Mouse (Mus musculus): Measurements from ENCODE around the gene Nipa1. TPM values are rescaled to one million over a fixed set of nuclear protein-coding genes. Genes with fewer than 3 reads are reported as not detected.

Gene Nipa1
- polyA plus RNA-seq, 1 experiment = 11.8 TPM

DNA sequence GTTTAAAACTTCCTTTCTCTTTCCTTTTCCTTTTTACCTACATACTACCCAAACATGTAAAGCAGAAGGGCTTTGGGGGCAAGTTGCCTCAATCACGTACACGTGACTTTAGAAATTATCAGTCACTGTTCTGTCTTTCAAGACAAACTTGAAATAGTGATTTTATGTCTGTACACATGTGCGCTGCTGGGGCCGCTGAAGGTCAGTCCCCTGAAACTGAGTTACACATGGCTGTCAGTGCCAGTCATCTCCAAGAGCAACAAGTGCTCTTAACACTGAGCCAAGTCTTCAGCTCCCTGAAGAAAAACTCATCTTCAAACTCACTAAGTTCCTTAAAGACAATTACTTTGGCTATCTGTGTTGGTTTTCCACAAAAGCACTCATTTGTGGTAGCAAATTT, 61.8 kb downstream of the Nipa1 start:
- DNase-seq = no peak
- 84% methylated on average over 4 of the region's 4 CpGs for WGBS
- H3K4me1 ChIP-seq (ENCODE audit: control insufficient read depth, insufficient read depth, low read length) = no peaks in the 10 kb centered on the region
- TF ChIP-seq CTCF (IDR thresholded peaks at IDR 0.05; ENCODE audit: insufficient read depth, low read length) = no peak
- no peak for TF ChIP-seq POLR2A (IDR thresholded peaks at IDR 0.05; ENCODE audit: borderline replicate concordance, extremely low read depth, low read depth, low read length)
- H3K4me3 ChIP-seq (replicated peaks; ENCODE audit: extremely low read depth, low read depth, low read length) = no peak overlapping the region

- Histone ChIP-seq H3K4me1 (ENCODE audit: control insufficient read depth, insufficient read depth, low read length) (no peaks in the 10 kb centered on the region), H3K4me3 (replicated peaks; ENCODE audit: extremely low read depth, low read depth, low read length) (no peak overlapping the region)
- WGBS = 73% methylated on average over 3 of the region's 3 CpGs
- DNase-seq = no peak
- TF ChIP-seq POLR2A (IDR thresholded peaks at IDR 0.05; ENCODE audit: borderline replicate concordance, extremely low read depth, low read depth, low read length) (no peak), CTCF (IDR thresholded peaks at IDR 0.05; ENCODE audit: insufficient read depth, low read length) (no peak)
These were observed 62.6 kb downstream of the Nipa1 start for GRCm38 (mm10) chr7:55957178-55957577.

DNA sequence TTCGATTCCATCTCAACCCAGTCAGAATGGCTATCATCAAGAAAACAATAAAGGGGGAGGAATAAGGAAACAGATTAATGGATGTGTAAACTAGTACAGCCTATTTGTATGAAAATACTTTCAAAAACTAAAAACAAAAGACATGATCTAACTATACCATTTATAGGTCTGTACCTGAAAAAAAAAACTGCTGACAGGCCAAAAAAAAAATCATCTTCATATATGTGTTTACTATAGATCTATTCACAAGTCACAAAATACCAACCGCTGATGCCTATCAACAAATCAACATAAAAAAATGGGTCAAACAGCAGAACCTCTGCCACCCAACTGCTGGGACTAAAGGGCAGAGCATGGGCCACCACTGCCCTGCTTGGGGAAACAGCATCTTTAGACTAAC, 63.7 kb downstream of the Nipa1 start:
- Histone ChIP-seq H3K4me1 (ENCODE audit: control insufficient read depth, insufficient read depth, low read length) (no peaks in the 10 kb centered on the region), H3K4me3 (replicated peaks; ENCODE audit: extremely low read depth, low read depth, low read length) (no peak overlapping the region)
- 93% methylated on average over 2 of the region's 2 CpGs for WGBS
- TF ChIP-seq POLR2A (IDR thresholded peaks at IDR 0.05; ENCODE audit: borderline replicate concordance, extremely low read depth, low read depth, low read length) = no peak
- no peak for DNase-seq

GRCm38 (mm10) chr7:55938341-55938740, 81.4 kb downstream of the Nipa1 start:
- Histone ChIP-seq H3K4me3 (replicated peaks; ENCODE audit: extremely low read depth, low read depth, low read length) (no peak overlapping the region), H3K4me1 (ENCODE audit: control insufficient read depth, insufficient read depth, low read length) (no peaks in the 10 kb centered on the region)
- WGBS = 77% methylated on average over 4 of the region's 4 CpGs
- TF ChIP-seq POLR2A (IDR thresholded peaks at IDR 0.05; ENCODE audit: borderline replicate concordance, extremely low read depth, low read depth, low read length) = no peak
- no peak for TF ChIP-seq CTCF (IDR thresholded peaks at IDR 0.05; ENCODE audit: insufficient read depth, low read length)
- DNase-seq = no peak

DNA sequence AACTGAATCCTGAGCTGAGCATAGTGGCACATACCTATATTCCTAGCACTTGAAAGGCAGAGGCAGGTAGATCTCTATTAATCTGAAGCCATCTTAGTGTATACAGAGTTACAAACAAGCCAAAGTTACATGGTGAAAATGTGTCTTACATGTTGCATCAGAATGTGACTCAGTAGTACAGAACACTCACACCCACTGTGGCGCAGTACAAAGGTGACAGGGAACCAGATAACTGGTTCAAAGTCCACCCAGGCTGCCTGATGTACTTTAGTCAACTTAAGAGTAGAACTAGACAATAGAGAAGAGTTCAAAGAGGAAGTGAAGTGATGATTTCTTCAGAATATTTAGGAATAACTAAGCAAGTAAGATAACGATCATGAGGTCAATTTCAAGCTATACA, 84.7 kb downstream of the Nipa1 start:
- no peak for TF ChIP-seq CTCF (IDR thresholded peaks at IDR 0.05; ENCODE audit: insufficient read depth, low read length)
- no peak for TF ChIP-seq POLR2A (IDR thresholded peaks at IDR 0.05; ENCODE audit: borderline replicate concordance, extremely low read depth, low read depth, low read length)
- 91% methylated on average over 2 of the region's 2 CpGs for WGBS
- no peak for DNase-seq
- Histone ChIP-seq H3K4me3 (replicated peaks; ENCODE audit: extremely low read depth, low read depth, low read length) (no peak overlapping the region), H3K4me1 (ENCODE audit: control insufficient read depth, insufficient read depth, low read length) (no peaks in the 10 kb centered on the region)

DNA sequence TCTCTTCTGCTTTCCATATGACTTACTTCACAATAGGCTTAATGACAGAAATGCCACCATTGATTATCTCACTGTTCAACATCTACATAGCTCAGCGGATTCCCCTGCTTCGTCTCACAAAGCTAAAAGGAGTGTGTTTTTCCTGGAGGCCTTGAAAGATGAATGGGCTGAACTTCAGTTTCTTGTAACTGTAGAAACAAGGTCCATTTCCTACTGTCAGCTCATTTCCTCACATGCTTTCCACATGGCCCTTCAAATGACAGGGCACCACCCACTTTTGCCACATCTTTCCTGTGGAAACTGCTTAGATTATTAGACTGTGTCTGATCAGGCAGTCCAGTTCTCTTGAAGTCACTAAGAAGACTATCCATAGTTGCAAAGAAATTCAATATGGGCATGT, 91.1 kb downstream of the Nipa1 start:
- no peak for DNase-seq
- H3K4me1 ChIP-seq (ENCODE audit: control insufficient read depth, insufficient read depth, low read length) = no peaks in the 10 kb centered on the region
- 74% methylated on average over 2 of the region's 2 CpGs for WGBS
- H3K4me3 ChIP-seq (replicated peaks; ENCODE audit: extremely low read depth, low read depth, low read length) = no peak overlapping the region
- TF ChIP-seq CTCF (IDR thresholded peaks at IDR 0.05; ENCODE audit: insufficient read depth, low read length) (no peak), POLR2A (IDR thresholded peaks at IDR 0.05; ENCODE audit: borderline replicate concordance, extremely low read depth, low read depth, low read length) (no peak)

Other genes starting within 250 kb of the Nipa1 start
- gene Tubgcp5, start 225.8 kb downstream of the Nipa1 start, polyA plus RNA-seq (2012; rRNA removed) = 2.5 and 3.6 TPM in 2 replicates
- gene Cyfip1, start 178.2 kb downstream of the Nipa1 start, polyA plus RNA-seq (2012; rRNA removed) = 46.5 and 66.8 TPM in 2 replicates
- gene Nipa2, start 57.5 kb downstream of the Nipa1 start, polyA plus RNA-seq (2012; rRNA removed) = 11.8 and 21.2 TPM in 2 replicates
- gene Herc2, start 30.2 kb upstream of the Nipa1 start, polyA plus RNA-seq (2012; rRNA removed) = 23.0 and 23.7 TPM in 2 replicates
- not detected in 2 replicates for gene Oca2, start 219.8 kb upstream of the Nipa1 start, polyA plus RNA-seq (2012; rRNA removed)

Measured in lung, adult 2 months (tissue).